Mouse (Mus musculus): ENCODE data around the gene Myt1l. TPM values are rescaled to one million over a fixed set of nuclear protein-coding genes. Genes with fewer than 3 reads are reported as not detected.
A peak's percentile ranks its signal among the peaks of the same experiment; 100 is the strongest.

Gene Myt1l
- total RNA-seq, 4 experiments from 2014 or later = 0.06 TPM; not detected in 3

- no peak for DNase-seq (ENCODE audit: low spot score)
Measured at GRCm38 (mm10) chr12:29712795-29713721, 184.9 kb downstream of the Myt1l start.

- DNase-seq (ENCODE audit: low spot score) = no peak
Measured at GRCm38 (mm10) chr12:29723722-29724338, 195.6 kb downstream of the Myt1l start.

- DNase-seq (ENCODE audit: low spot score) = no peak
Measured at GRCm38 (mm10) chr12:29728294-29728693, 200.1 kb downstream of the Myt1l start.

GRCm38 (mm10) chr12:29740346-29741025, 212.3 kb downstream of the Myt1l start:
- no peak for DNase-seq (ENCODE audit: low spot score)

- DNase-seq (ENCODE audit: low spot score) = no peak
Measured at GRCm38 (mm10) chr12:29741181-29741580, 213.0 kb downstream of the Myt1l start.

GRCm38 (mm10) chr12:29750604-29751128, 222.5 kb downstream of the Myt1l start:
- no peak for DNase-seq (ENCODE audit: low spot score)

GRCm38 (mm10) chr12:29755086-29755871, 227.1 kb downstream of the Myt1l start:
- DNase-seq (ENCODE audit: low spot score) = no peak

GRCm38 (mm10) chr12:29755872-29756265, 227.7 kb downstream of the Myt1l start:
- DNase-seq (ENCODE audit: low spot score) = no peak

- DNase-seq (ENCODE audit: low spot score) = no peak
Measured at GRCm38 (mm10) chr12:29760611-29761010, 232.4 kb downstream of the Myt1l start.

GRCm38 (mm10) chr12:29766158-29766557, 238.0 kb downstream of the Myt1l start:
- DNase-seq (ENCODE audit: low spot score) = no peak

- DNase-seq (ENCODE audit: low spot score) = no peak
Measured at GRCm38 (mm10) chr12:29771791-29772190, 243.6 kb downstream of the Myt1l start.

GRCm38 (mm10) chr12:29772401-29772800, 244.2 kb downstream of the Myt1l start:
- no peak for DNase-seq (ENCODE audit: low spot score)

- DNase-seq (ENCODE audit: low spot score) = no peak
Measured at GRCm38 (mm10) chr12:29778901-29779300, 250.7 kb downstream of the Myt1l start.

GRCm38 (mm10) chr12:29789319-29790050, 261.3 kb downstream of the Myt1l start:
- DNase-seq (ENCODE audit: low spot score) = no peak

- no peak for DNase-seq (ENCODE audit: low spot score)
Measured at GRCm38 (mm10) chr12:29790051-29790386, 261.8 kb downstream of the Myt1l start.

GRCm38 (mm10) chr12:29792998-29793397, 264.8 kb downstream of the Myt1l start:
- no peak for DNase-seq (ENCODE audit: low spot score)

GRCm38 (mm10) chr12:29795107-29795673, 267.0 kb downstream of the Myt1l start:
- peak; percentile 9 for DNase-seq (ENCODE audit: low spot score)

GRCm38 (mm10) chr12:29798595-29799391, 270.6 kb downstream of the Myt1l start:
- DNase-seq (ENCODE audit: low spot score) = no peak

GRCm38 (mm10) chr12:29806415-29806814, 278.2 kb downstream of the Myt1l start:
- no peak for DNase-seq (ENCODE audit: low spot score)

Data from heart, adult 8-10 months (tissue).